In the genomic region with DNA sequence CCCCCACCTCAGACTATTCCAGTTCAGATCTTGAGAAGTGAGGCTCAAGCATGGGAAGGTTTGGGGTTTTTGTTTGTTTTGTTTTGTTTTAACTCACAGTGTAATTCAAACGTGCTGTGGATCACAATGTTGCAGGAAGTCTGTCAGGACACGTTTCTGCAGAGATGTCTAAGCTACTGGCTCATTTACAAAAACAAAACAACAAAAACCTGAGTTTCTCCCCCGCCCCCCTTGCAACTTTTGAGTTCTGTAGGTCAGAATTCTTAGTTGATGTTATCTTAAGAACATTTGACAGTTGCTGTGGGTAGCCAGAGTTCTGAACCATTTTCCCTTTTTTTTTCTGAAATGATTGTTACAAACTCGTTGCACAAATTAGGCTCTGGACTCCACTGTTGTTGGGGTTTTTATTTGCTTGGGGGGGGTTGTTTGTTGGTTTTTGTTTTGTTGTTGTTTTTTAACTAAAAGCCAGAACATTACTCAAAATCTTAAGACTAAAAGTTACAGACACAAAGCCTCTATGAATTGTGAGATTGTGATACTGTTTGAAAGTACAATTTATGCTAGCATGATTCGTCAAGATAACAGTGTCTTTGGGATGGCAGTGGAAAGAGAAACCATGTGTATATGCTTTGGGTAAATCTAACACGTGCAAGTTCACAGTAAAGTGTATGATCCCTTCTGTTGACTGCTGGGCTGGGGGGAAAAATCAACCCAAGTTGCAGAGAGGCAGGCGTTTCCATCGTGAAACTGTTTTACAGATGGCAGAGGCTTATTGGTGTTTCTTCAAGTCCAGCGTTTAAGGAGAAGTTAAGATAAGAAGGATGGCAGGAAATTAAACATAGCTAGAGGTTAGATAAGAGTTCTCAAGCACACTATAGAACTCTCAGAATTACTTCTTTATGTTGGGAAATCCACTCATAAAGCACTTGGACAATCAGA, we compare ENCODE assay signal across 8 mouse cellular contexts. TPM values are rescaled to one million over a fixed set of nuclear protein-coding genes. Genes with fewer than 3 reads are reported as not detected.
A peak's percentile ranks its signal among the peaks of the same experiment; 100 is the strongest.
DNase-seq lines count a peak whose midpoint lies in the region; ATAC-seq and TF ChIP-seq lines count a peak whose summit lies in the region.

No protein-coding gene starts in this region.

- H3K4me1 ChIP-seq in lung, embryonic 16.5 days (replicated peaks; ENCODE audit: control insufficient read depth, insufficient read depth, low read length), result peaks cover 7% of the 10 kb centered on the region
- H3K4me1 ChIP-seq in embryonic facial prominence, embryonic 12.5 days, result no peaks in the 10 kb centered on the region
- H3K4me1 ChIP-seq in limb, embryonic 13.5 days, result 0 out of 2 replicates have a peak, but pooled peaks cover 3% of the 10 kb centered on the region
- peaks cover 2% of the 10 kb centered on the region; the same call in 1 of the 2 replicates for H3K4me1 ChIP-seq in small intestine, adult 2 months (ENCODE audit: control insufficient read depth, insufficient read depth, insufficient read length, low read length)

- TF ChIP-seq POLR2A in small intestine, adult 2 months (IDR thresholded peaks at IDR 0.05; ENCODE audit: low read depth, low read length), result no peak

- peak overlapping the region; percentile 69 for H3K4me3 ChIP-seq in lung, embryonic 16.5 days (ENCODE audit: low read length)
- H3K4me3 ChIP-seq in embryonic facial prominence, embryonic 12.5 days, result peak overlapping the region; percentile 46
- peak overlapping the region; percentile 54 for H3K4me3 ChIP-seq in limb, embryonic 13.5 days
- H3K4me3 ChIP-seq in small intestine, adult 2 months (ENCODE audit: low read depth, low read length), result peak overlapping the region; percentile 100

- H3K36me3 ChIP-seq in lung, embryonic 16.5 days (ENCODE audit: control insufficient read depth, insufficient read depth, low read length), result no peaks in the 10 kb centered on the region
- no peaks in the 10 kb centered on the region for H3K36me3 ChIP-seq in embryonic facial prominence, embryonic 12.5 days
- H3K36me3 ChIP-seq in limb, embryonic 13.5 days, result no peaks in the 10 kb centered on the region
- no peaks in the 10 kb centered on the region for H3K36me3 ChIP-seq in small intestine, adult 2 months (ENCODE audit: control insufficient read depth, insufficient read depth, low read length)

- no peak for DNase-seq in lung, postnatal 36 days
- DNase-seq in embryo, embryonic 10.5 days (ENCODE audit: low spot score), result no peak
- DNase-seq in natural killer cell, adult 2 months (ENCODE audit: low spot score in 2 of 2), result no peak
- no peak for DNase-seq in cerebellum, postnatal 36 days

- no peaks in the 10 kb centered on the region for H3K9me3 ChIP-seq in lung, embryonic 16.5 days (ENCODE audit: control insufficient read depth, low read length)
- no peaks in the 10 kb centered on the region for H3K9me3 ChIP-seq in embryonic facial prominence, embryonic 12.5 days
- no peaks in the 10 kb centered on the region for H3K9me3 ChIP-seq in limb, embryonic 13.5 days

- no peak for ATAC-seq in lung, embryonic 16.5 days (ENCODE audit: low read depth)
- ATAC-seq in embryonic facial prominence, embryonic 12.5 days (ENCODE audit: insufficient number of reproducible peaks, insufficient read depth, low FRiP score, low TSS enrichment), result no peak
- ATAC-seq in limb, embryonic 13.5 days (ENCODE audit: low FRiP score, low read depth), result no peak

- H3K4me2 ChIP-seq in lung, embryonic 16.5 days (ENCODE audit: low read depth, low read length), result peak overlapping the region; percentile 57
- H3K4me2 ChIP-seq in embryonic facial prominence, embryonic 12.5 days (replicated peaks), result peak overlapping the region; percentile 47
- H3K4me2 ChIP-seq in limb, embryonic 13.5 days (replicated peaks), result peak overlapping the region; percentile 63

- peak overlapping the region; percentile 69 for H3K9ac ChIP-seq in lung, embryonic 16.5 days (ENCODE audit: low read length)
- peak overlapping the region; percentile 45 for H3K9ac ChIP-seq in embryonic facial prominence, embryonic 12.5 days
- H3K9ac ChIP-seq in limb, embryonic 13.5 days, result peak overlapping the region; percentile 69

- TF ChIP-seq CTCF in small intestine, adult 2 months (IDR thresholded peaks at IDR 0.05; ENCODE audit: extremely low read depth, insufficient read length, insufficient replicate concordance, low read depth, low read length), result no peak

- WGBS in lung, embryonic 16.5 days, result 17% methylated on average over 9 of the region's 9 CpGs
- WGBS in embryonic facial prominence, embryonic 12.5 days, result 21% methylated on average over 9 of the region's 9 CpGs
- 20% methylated on average over 9 of the region's 9 CpGs for WGBS in limb, embryonic 13.5 days
- 14% methylated on average over 9 of the region's 9 CpGs for WGBS in small intestine, adult 2 months

- no peaks in the 10 kb centered on the region for H3K27me3 ChIP-seq in lung, embryonic 16.5 days (ENCODE audit: control insufficient read depth, insufficient read depth, low read depth, low read length)
- H3K27me3 ChIP-seq in embryonic facial prominence, embryonic 12.5 days, result no peaks in the 10 kb centered on the region; the same call in 1 of the 2 replicates
- H3K27me3 ChIP-seq in limb, embryonic 13.5 days, result peaks cover 14% of the 10 kb centered on the region; the same call in 1 of the 2 replicates
- H3K27me3 ChIP-seq in small intestine, adult 2 months (ENCODE audit: control insufficient read depth, insufficient read depth, low read length), result no peaks in the 10 kb centered on the region

- peak overlapping the region; percentile 82 for H3K27ac ChIP-seq in lung, embryonic 16.5 days (ENCODE audit: low read length)
- H3K27ac ChIP-seq in embryonic facial prominence, embryonic 12.5 days, result 0 out of 2 replicates have a peak overlapping the region, but pooled peaks have one; percentile 46
- H3K27ac ChIP-seq in limb, embryonic 13.5 days, result peak overlapping the region; percentile 63; the same call in 1 of the 2 replicates
- peak overlapping the region; percentile 39; the same call in 1 of the 2 replicates for H3K27ac ChIP-seq in small intestine, adult 2 months (ENCODE audit: insufficient read depth, low read depth, low read length)

RNA-seq across cellular contexts. Expression of gene Gemin8, which starts 0.8 kb away (rescaled TPM):
- 17.8 and 18.8 TPM in 2 replicates for polyA plus RNA-seq in lung, embryonic 16.5 days (2015; fragmentation: Nextera tagmentation; extraction: Ambion mirVana)
- polyA plus RNA-seq in embryonic facial prominence, embryonic 12.5 days (2016; fragmentation: Nextera tagmentation; extraction: Ambion mirVana), result 11.0 and 11.5 TPM in 2 replicates
- 12.5 and 13.8 TPM in 2 replicates for polyA plus RNA-seq in limb, embryonic 13.5 days (2015; fragmentation: Nextera tagmentation; extraction: Ambion mirVana)
- 1.0 and 1.6 TPM in 2 replicates for polyA plus RNA-seq in small intestine, adult 2 months (2012; rRNA removed)

Comparison
In these comparisons a context has a peak if more than half of its experiments do, and no peak if none do; other contexts are left out.
1. H3K4me3 ChIP-seq: peak in every context shown above with its lines; median percentile 100 in small intestine, adult 2 months; 69 in lung, embryonic 16.5 days; 54 in limb, embryonic 13.5 days; 46 in embryonic facial prominence, embryonic 12.5 days.